Mouse (Mus musculus) heart, adult 2 months (tissue): ENCODE data around the gene Cul1.

ENCODE experiments used
- CTCF ChIP-seq: fragments of 200-600 bp; IDR thresholded peaks from 2 replicates; pipeline ENCODE4 v1.8.1; 2022; ENCODE audit warnings: antibody characterized with exemption, mild to moderate bottlenecking, moderate library complexity
- POLR2A ChIP-seq: fragments of 200-500 bp; IDR thresholded peaks from 2 replicates; pipeline ENCODE4 v1.6.1; 2011; ENCODE audit warnings: mild to moderate bottlenecking, low read depth, low read length, control low read depth; ENCODE audit not compliant: insufficient read depth

DNA sequence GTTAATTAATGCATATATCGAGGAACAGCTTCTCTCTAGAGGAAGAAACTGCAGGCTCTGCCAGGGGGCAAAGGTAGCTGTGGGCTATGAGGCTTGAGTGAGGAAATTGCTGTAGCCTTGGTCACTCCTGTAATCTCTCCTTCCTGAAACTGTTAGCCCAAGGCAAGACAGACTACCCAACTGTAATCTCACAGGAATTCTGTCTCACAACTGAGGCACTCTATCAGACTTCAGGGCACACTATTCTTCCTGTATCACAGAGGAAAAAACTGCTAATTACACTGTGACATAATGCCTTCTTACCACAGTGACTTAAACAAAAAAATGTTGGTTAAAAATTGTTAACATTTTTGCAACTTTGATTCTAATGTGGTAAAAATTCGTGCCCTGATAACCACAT lies 106.1 kb downstream of the Cul1 start:
- no peak for TF ChIP-seq POLR2A
- no peak for TF ChIP-seq CTCF
